8 mouse cellular contexts compared by ENCODE assay signal in genomic region chr7:29211415-29212198, GRCm38 (mm10). TPM values are rescaled to one million over a fixed set of nuclear protein-coding genes. Genes with fewer than 3 reads are reported as not detected.
DNase-seq lines count a peak whose midpoint lies in the region; ATAC-seq lines count a peak whose summit lies in the region.

No protein-coding gene starts in this region.

- H3K27me3 ChIP-seq in hindbrain, embryonic 13.5 days: peaks cover 19% of the 10 kb centered on the region

- H3K36me3 ChIP-seq in hindbrain, embryonic 13.5 days: no peaks in the 10 kb centered on the region
- no peaks in the 10 kb centered on the region for H3K36me3 ChIP-seq in macrophage (ENCODE audit: inconsistent target)

- ATAC-seq in hindbrain, embryonic 13.5 days (ENCODE audit: low FRiP score): peak; percentile 50

- H3K4me2 ChIP-seq in hindbrain, embryonic 13.5 days: peak overlapping the region; percentile 48

- H3K9ac ChIP-seq in hindbrain, embryonic 13.5 days: no peak overlapping the region

- H3K27ac ChIP-seq in hindbrain, embryonic 13.5 days: no peak overlapping the region
- peak overlapping the region; percentile 80 for H3K27ac ChIP-seq in macrophage

- H3K79me2 ChIP-seq in macrophage (ENCODE audit: inconsistent target): no peaks in the 10 kb centered on the region

- DNase-seq in R1 (ENCODE audit: low read depth, low spot score): peak; percentile 94
- peak; percentile 70 to 71 for DNase-seq in cerebellum, postnatal 10 days
- DNase-seq in frontal cortex, postnatal 25 days (ENCODE audit: low spot score in 2 of 2): peak; percentile 34 to 50
- DNase-seq in layer of hippocampus, postnatal 36 days: peak; percentile 45 to 49
- DNase-seq in retina, postnatal 7 days (ENCODE audit: low read depth, low spot score): peak; percentile 63
- peak; percentile 91 to 92 for DNase-seq in urinary bladder, postnatal 4 days (ENCODE audit: low spot score in 2 of 2)

- 5% methylated on average over 34 of the region's 34 CpGs for WGBS in hindbrain, embryonic 13.5 days
- WGBS in macrophage (ENCODE audit: missing documents): 12% methylated on average over 34 of the region's 34 CpGs

- no peaks in the 10 kb centered on the region for H3K9me3 ChIP-seq in hindbrain, embryonic 13.5 days

- H3K4me3 ChIP-seq in hindbrain, embryonic 13.5 days: peak overlapping the region; percentile 30
- peak overlapping the region; percentile 29 for H3K4me3 ChIP-seq in macrophage (ENCODE audit: inconsistent target)

- H3K4me1 ChIP-seq in hindbrain, embryonic 13.5 days (replicated peaks): peaks cover 20% of the 10 kb centered on the region; the same call in 1 of the 2 replicates

RNA-seq across cellular contexts. Expression of gene Catsperg1, which starts 2.2 kb away (rescaled TPM):
- polyA plus RNA-seq in hindbrain, embryonic 13.5 days (2015; fragmentation: Nextera tagmentation; extraction: Ambion mirVana): 2.0 and 3.6 TPM in 2 replicates
- 1 to 10 TPM; 1.7 to 1.9 TPM for total RNA-seq in layer of hippocampus, postnatal 36 days (2021)
- 10 to 100 TPM; 18.9 to 65.8 (median 41.0) TPM for total RNA-seq in macrophage (2018; cell fraction: chromatin; rRNA removed)
- total RNA-seq in macrophage (2018; cell fraction: cytosol; rRNA removed): 1 to 10 TPM in 5 of 26 experiments, under 1 TPM in 21; 0.09 to 2.4 (median 0.55) TPM
- 10 to 100 TPM in 25 of 26 experiments, 1 to 10 TPM in 1; 9.5 to 28.9 (median 19.9) TPM for total RNA-seq in macrophage (2018; cell fraction: nucleus; rRNA removed)
- 0.41 to 1.9 TPM (median 0.86 TPM) in 3 replicates for polyA plus RNA-seq in macrophage (2018)

RNA-seq across cellular contexts. Expression of gene Kcnk6, which starts 20.7 kb away (rescaled TPM):
- polyA plus RNA-seq in hindbrain, embryonic 13.5 days (2015; fragmentation: Nextera tagmentation; extraction: Ambion mirVana): 0.43 and 0.57 TPM in 2 replicates
- total RNA-seq in layer of hippocampus, postnatal 36 days (2021): 1 to 10 TPM; 2.1 to 2.6 TPM
- total RNA-seq in macrophage (2018; cell fraction: chromatin; rRNA removed): 10 to 100 TPM in 24 of 26 experiments, 1 to 10 TPM in 2; 9.4 to 44.9 (median 23.4) TPM
- total RNA-seq in macrophage (2018; cell fraction: cytosol; rRNA removed): 10 to 100 TPM; 13.8 to 50.0 (median 37.4) TPM
- total RNA-seq in macrophage (2018; cell fraction: nucleus; rRNA removed): 10 to 100 TPM; 12.4 to 61.4 (median 35.4) TPM
- 23.4 to 43.1 TPM (median 38.3 TPM) in 3 replicates for polyA plus RNA-seq in macrophage (2018)

RNA-seq across cellular contexts. Expression of gene Yif1b, which starts 26.5 kb away (rescaled TPM):
- 79.0 and 79.8 TPM in 2 replicates for polyA plus RNA-seq in hindbrain, embryonic 13.5 days (2015; fragmentation: Nextera tagmentation; extraction: Ambion mirVana)
- 10 to 100 TPM; 42.0 to 47.4 TPM for total RNA-seq in layer of hippocampus, postnatal 36 days (2021)
- total RNA-seq in macrophage (2018; cell fraction: chromatin; rRNA removed): 10 to 100 TPM in 1 of 26 experiments, 1 to 10 TPM in 25; 1.0 to 11.7 (median 4.6) TPM
- total RNA-seq in macrophage (2018; cell fraction: cytosol; rRNA removed): 10 to 100 TPM; 27.8 to 53.6 (median 40.1) TPM
- total RNA-seq in macrophage (2018; cell fraction: nucleus; rRNA removed): 10 to 100 TPM in 20 of 26 experiments, 1 to 10 TPM in 6; 5.5 to 19.3 (median 12.3) TPM
- polyA plus RNA-seq in macrophage (2018): 31.3 to 53.4 TPM (median 51.1 TPM) in 3 replicates

RNA-seq across cellular contexts. Expression of gene Psmd8, which starts 31.1 kb away (rescaled TPM):
- 303 and 305 TPM in 2 replicates for polyA plus RNA-seq in hindbrain, embryonic 13.5 days (2015; fragmentation: Nextera tagmentation; extraction: Ambion mirVana)
- 100 to 1,000 TPM; 136 to 154 TPM for total RNA-seq in layer of hippocampus, postnatal 36 days (2021)
- total RNA-seq in macrophage (2018; cell fraction: chromatin; rRNA removed): 100 to 1,000 TPM; 145 to 453 (median 242) TPM
- 100 to 1,000 TPM; 264 to 504 (median 382) TPM for total RNA-seq in macrophage (2018; cell fraction: cytosol; rRNA removed)
- 100 to 1,000 TPM; 154 to 428 (median 265) TPM for total RNA-seq in macrophage (2018; cell fraction: nucleus; rRNA removed)
- polyA plus RNA-seq in macrophage (2018): 296 to 477 TPM (median 343 TPM) in 3 replicates

RNA-seq across cellular contexts. Expression of gene 2200002D01Rik, which starts 36.7 kb away (rescaled TPM):
- 1.7 and 2.1 TPM in 2 replicates for polyA plus RNA-seq in hindbrain, embryonic 13.5 days (2015; fragmentation: Nextera tagmentation; extraction: Ambion mirVana)
- total RNA-seq in layer of hippocampus, postnatal 36 days (2021): not detected
- total RNA-seq in macrophage (2018; cell fraction: chromatin; rRNA removed): not detected
- under 1 TPM in 4 of 26 experiments, not detected in 22; 0.10 to 0.71 (median 0.36) TPM for total RNA-seq in macrophage (2018; cell fraction: cytosol; rRNA removed)
- 1 to 10 TPM in 2 of 26 experiments, not detected in 24; 1.1 to 1.4 TPM for total RNA-seq in macrophage (2018; cell fraction: nucleus; rRNA removed)
- not detected in 3 replicates for polyA plus RNA-seq in macrophage (2018)

Comparison
In these comparisons a context has a peak if more than half of its experiments do, and no peak if none do; other contexts are left out.
1. DNase-seq: peak in every context shown above with its lines; median percentile 94 in R1; 92 in urinary bladder, postnatal 4 days; 70 in cerebellum, postnatal 10 days; 63 in retina, postnatal 7 days; 47 in layer of hippocampus, postnatal 36 days; 42 in frontal cortex, postnatal 25 days.
2. RNA of gene Kcnk6, which starts 20.7 kb away (polyA plus RNA-seq): 23.4 to 43.1 TPM in macrophage; 0.43 to 0.57 TPM in hindbrain, embryonic 13.5 days; every median in the first group is over 10 times any median in the second.